Mouse (Mus musculus) retina, embryonic 14.5 days (tissue): Measurements from ENCODE around the gene Dscam.
A peak's percentile ranks its signal among the peaks of the same experiment; 100 is the strongest.

ENCODE experiments used
- DNase-seq: peaks from one replicate; pipeline ENCODE4 v3.0.0-alpha.2; 2015; ENCODE audit warnings: low spot score

Gene Dscam

DNA sequence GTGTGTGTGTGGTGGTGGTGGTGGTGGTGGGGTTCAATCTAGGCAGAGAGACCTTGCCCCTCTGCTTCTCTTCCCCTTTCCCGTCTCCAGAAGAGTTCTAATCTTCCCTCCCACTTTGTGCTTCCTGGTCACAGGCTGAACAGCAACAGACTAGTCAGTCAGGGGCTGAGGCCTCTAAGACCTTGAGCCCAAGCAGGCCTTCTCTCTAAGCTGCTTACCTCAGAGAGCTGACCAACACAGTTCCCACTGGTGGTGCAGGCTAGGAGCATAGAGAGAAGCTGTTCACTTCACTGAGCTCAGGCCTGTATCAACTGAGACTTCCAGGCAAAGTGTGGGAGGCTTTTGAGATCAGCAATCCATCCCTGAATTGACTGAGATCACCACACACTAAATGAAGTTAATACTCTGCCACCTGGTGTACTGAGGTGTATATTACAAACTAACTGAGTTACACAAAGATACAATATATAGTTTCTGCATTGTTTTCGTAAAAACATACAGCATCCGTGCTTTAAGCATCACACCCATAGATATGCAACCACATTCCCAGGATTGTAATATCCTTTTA is 153.3 kb downstream of the Dscam start:
- no peak for DNase-seq

GRCm38 (mm10) chr16:97016244-97016850 is 154.2 kb downstream of the Dscam start:
- DNase-seq, result no peak

DNA sequence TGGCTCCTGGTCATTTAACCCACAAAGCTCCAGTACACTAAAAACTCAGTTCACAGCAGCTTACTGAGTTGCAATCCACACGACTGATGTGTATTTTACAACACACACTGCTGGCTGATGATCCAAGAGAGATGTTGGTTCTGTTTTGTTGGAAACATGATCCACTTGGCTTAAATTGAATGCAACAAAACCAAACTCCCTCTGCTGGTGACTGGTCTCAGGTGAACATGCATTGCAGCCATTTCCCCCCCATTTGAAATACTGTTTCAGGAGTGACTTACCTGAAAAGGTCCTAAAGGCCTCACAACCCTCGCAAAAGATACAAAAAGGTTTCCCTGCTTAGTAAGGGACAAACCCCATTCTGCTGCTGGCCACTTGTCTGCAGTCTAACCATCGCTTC is 156.2 kb downstream of the Dscam start:
- no peak for DNase-seq

DNA sequence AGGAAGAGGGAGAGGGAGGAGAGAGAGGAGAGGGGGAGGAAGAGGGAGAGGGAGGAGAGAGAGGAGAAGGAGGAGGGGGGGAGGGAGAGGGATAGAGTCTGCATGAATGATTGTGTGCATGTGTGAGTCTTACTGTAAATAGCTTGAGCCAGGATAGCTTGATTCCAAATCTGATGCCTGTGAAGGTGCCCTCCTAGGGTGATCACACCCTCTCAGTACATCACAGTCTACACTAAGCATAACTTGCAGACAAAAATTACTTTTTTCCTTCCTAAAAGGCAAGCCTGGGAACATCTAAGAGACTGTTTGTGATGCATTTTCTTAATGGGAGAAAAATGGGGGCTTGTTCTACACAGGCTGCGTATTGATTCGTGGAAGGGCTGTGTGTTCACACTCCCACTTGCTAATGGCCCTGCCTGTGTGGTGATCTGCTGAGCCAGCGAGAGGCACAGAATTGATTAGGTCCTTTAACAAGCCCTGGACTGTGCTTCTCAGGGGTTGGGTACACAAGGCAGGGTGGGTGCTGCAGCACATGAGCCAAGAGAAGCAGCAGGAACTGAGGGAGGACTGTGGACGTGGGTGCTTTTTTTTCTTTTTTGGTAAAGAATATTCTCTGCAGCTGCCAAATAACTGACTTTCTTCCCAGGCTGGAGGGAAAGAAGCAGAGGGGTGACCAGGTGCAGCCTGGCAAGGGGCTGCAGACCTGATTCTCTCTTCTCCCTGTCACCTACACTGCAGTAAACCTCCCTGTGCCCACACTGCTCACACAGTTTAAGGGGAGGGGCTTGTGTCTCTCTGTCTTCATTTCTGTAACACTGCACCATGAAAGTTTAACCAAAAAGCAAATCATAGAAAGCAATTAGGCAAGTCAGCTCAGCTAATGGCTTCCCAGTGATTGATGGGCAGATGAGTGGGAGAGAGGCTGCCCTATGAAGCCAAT is 161.2 kb downstream of the Dscam start:
- no peak for DNase-seq

DNA sequence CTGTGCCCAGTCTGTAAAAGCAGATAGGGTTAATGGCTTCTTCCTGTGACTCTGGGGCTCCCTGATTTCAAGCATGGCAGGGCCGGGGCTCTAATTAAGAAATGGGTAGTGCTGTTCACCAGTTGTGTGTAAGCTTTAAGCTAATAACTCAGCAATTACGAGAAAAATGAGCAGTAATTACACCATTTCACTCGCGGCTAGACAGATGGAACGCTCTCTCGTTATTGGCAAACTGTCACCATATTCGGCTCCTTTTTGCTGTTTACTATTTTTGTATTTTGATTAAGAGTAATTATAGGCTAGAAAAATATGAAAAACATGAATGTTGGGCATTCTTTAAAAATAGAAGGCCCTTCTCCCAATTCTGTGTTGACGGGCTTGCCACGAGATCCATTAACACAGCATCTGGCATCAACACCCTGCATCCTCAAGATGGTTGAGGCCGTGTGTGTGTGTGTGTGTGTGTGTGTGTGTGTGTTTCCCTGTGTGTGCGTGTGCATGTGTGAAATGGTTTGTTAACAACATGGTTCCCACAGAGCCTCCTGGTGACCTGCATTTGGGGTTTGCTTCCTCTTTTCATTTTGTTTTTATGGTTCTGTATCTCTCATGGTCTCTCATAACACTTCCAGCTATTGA is 162.5 kb downstream of the Dscam start:
- peak; percentile 38 for DNase-seq

GRCm38 (mm10) chr16:97006854-97007182 is 163.7 kb downstream of the Dscam start:
- no peak for DNase-seq

- DNase-seq, result no peak
These were observed 164.3 kb downstream of the Dscam start for GRCm38 (mm10) chr16:97006041-97006853.

DNA sequence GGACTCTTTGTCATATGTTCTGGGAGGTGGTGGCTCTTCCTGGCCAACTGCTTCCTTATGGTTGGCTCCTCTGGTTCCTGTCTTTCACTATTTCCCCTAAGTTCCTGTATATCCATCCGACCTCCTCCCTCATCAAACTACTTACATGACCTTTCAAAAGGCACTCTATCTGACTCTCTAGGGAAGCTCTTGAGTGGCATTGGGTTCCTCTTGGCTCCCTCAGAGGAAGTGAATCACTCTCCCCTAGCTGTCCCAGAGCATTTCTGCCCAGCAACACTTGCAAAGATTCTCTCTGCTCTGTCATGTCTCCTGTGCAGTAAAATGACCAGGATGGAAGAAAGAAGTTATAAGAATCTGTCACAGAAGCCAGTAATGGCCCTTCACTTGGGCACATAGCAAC is 166.6 kb downstream of the Dscam start:
- DNase-seq, result no peak

DNA sequence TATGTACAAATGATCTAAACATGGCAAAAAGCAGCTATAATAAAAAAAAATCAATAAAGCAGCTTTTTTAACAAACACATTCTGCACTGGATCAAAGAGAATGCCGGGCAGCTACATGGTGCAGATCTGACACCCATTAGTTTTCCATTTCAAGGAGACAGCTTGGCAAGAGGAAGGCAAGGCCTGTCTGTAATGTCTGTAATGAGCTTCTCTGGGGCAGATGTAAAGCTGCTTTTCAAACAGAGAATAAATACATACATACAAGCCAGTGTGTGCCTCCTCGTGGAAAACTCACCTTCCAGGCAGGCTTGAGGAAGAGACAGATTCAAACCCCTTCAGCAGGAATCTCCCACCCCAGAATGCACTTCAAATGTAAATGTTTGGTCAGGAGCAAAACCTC is 167.7 kb downstream of the Dscam start:
- DNase-seq, result no peak

- no peak for DNase-seq
These were observed 168.4 kb downstream of the Dscam start for GRCm38 (mm10) chr16:97002189-97002588.

DNA sequence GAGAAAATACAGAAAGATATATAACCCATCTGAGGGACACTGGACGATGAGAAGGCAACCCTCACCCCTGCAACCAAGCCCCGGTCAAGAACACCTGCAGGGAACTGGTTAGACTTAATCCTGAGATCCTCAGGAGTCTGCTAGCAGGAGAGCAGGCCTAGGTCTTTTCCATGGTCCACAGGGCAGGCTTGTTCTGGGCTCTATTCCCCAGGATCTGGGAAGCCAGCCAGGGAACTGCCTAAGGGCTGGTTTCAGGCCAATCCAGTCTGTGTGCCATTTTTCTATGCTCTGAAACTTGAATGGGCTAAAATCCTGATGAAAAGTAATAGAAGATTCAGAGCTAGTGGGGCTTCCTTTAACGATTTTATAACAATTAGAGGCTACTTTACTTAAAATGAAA is 173.7 kb downstream of the Dscam start:
- DNase-seq, result no peak

DNA sequence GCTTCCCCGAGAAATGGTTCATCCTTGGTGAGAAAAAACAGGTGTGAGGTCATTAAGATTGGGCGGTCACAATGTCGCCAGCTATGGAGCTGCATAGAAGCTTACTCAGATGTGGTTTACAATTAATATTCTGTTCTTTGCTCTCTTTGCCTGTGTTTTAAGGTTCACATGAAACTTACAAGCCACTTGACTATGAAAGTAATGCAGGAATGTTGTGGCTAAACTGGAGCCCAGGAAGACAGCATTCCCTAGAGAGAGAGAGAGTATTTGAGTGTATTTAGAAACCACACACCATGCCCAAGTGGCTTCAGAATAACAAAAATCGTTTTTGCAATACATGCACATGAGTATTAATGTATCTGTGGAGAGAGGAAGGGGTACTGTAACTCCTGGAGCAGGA is 174.7 kb downstream of the Dscam start:
- DNase-seq, result no peak

DNA sequence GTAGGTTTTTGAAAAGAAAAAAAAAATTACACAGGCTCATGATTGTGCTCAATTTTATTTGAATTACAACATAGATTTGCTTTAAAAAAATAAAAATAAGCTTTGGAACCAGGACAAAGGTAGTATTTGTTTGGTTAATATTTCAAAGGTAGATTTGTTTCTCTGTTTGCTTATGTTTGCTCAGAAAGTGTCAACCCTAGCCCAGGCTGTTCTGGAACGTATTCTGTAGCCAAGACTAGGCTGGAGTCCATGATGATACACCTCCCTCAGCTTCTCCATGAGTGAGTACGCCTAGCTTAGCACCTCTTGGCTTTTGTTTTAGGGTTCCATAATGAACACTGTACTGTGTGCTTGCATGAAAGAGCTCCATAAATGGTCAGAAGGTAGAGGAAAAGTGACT is 183.2 kb downstream of the Dscam start:
- DNase-seq, result no peak

- DNase-seq, result no peak
These were observed 197.3 kb downstream of the Dscam start for GRCm38 (mm10) chr16:96973300-96973699.

DNA sequence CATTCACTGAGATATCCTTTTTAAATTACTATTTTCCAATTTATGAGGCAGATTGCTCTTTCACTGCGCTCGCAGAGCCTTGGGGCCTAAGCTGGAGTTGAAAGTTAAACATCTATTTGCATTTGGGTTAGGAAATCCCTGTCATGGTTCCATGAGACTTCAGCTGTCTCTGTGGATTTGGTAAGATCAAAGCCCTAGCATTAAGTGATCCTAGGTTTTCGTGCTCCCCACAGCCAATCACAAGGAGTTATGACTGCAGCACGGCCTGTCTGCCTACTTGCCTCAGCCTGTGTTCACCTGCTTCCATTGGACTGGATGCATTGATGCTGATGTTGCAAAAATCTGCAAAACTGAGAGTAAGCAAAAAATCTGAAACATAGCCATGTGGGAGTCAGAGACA is 198.8 kb downstream of the Dscam start:
- DNase-seq, result no peak

DNA sequence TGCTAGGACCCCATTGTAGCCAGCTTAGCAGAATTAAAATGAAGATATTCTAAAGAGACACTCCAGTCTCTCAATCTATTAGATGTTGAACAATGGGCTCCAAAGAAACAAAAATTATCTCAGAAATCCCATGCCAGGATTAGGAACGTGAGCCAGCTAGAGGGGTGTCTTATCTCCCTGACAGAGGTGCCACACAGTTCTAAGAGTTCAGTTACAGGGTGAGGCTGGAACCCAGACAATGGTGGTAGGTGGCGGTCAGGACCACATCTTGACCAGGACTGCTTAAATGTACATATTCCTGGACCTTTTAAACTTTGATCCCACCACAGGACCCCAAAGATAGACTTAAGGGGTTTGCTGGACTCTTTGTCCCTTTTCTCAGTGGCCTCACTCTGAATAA is 200.1 kb downstream of the Dscam start:
- no peak for DNase-seq

- peak; percentile 18 for DNase-seq
These were observed 200.9 kb downstream of the Dscam start for GRCm38 (mm10) chr16:96969643-96970042.

GRCm38 (mm10) chr16:96968885-96969480 is 201.6 kb downstream of the Dscam start:
- no peak for DNase-seq

- no peak for DNase-seq
These were observed 210.9 kb downstream of the Dscam start for GRCm38 (mm10) chr16:96959695-96960094.

DNA sequence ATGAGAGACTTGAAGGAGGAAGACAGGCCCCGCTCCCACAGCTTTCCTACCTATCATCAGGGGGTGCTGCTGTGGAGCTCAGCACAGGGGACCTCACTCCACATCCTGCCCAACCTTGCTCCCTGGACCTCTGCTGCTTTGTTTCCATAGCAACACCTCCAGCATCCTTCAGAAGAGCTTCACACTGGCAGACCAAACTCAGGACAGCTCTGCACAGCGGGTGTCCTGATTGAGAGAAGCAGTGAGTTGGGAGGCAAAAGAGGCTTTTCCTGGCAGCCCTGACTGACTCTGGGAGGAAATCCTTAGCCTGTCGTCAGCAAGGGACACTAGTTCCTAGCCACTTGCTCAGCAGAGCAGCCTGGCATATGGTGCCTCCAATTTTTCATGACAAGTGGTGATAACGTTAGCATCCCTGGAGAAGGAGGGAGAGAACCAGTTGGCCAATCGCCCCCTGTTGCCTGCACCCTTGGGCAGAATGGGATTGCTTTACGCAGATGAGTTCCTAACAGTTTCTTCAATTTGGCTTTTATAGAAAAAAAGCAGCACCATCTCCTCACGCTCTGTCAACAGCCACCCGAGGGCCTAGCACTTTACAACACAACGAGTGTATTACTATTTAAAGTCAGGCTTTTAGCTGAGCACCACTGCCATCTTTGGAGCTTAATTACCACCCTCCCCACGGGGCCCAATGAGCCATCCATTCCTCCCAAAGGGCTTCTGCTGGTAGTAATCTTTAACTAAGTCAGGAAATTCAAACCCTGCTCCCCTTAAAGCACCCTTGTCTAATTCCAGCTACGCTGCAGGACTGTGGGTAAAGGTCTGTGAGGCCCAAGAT is 224.9 kb downstream of the Dscam start:
- peak; percentile 65 for DNase-seq

DNA sequence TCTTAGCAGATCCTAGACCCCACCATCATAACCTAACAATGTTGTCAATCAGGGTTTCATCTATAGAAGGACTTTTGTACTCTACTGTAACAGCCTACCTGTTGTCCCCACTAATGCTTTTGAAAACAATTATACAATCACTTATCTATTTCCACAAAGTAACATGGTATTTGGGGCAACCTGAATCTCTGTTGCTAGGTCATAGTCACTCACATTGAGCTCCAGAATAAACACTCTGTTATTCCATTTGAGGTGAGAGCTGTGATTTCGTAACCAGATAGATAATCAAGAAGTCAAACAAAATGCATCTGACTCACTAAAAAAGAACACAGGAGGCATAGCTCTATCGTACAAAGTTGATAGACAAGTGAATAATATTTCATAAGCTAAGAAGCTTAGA is 226.9 kb downstream of the Dscam start:
- no peak for DNase-seq
